8 mouse cellular contexts compared by ENCODE assay signal in genomic region chr2:105615891-105616733, GRCm38 (mm10). TPM values are rescaled to one million over a fixed set of nuclear protein-coding genes. Genes with fewer than 3 reads are reported as not detected.
DNase-seq lines count a peak whose midpoint lies in the region; ATAC-seq and TF ChIP-seq lines count a peak whose summit lies in the region.

No protein-coding gene starts in this region.

- H3K4me2 ChIP-seq in midbrain, postnatal 0 days (ENCODE audit: low read depth, low read length, poor library complexity, severe bottlenecking): peak overlapping the region; percentile 39

- no peaks in the 10 kb centered on the region for H3K9me3 ChIP-seq in limb, embryonic 10.5 days (replicated peaks)
- H3K9me3 ChIP-seq in midbrain, postnatal 0 days (ENCODE audit: low read length): no peaks in the 10 kb centered on the region

- no peak overlapping the region for H3K27ac ChIP-seq in limb, embryonic 10.5 days
- H3K27ac ChIP-seq in midbrain, postnatal 0 days (ENCODE audit: low read depth, low read length): no peak overlapping the region

- no peak overlapping the region for H3K4me3 ChIP-seq in limb, embryonic 10.5 days
- H3K4me3 ChIP-seq in midbrain, postnatal 0 days (ENCODE audit: low read depth, low read length): peak overlapping the region; percentile 17; the same call in 1 of the 2 replicates

- peaks cover 29% of the 10 kb centered on the region for H3K4me1 ChIP-seq in limb, embryonic 10.5 days
- H3K4me1 ChIP-seq in midbrain, postnatal 0 days (ENCODE audit: insufficient read depth, low read length): peaks cover 3% of the 10 kb centered on the region; the same call in 1 of the 2 replicates

- ATAC-seq in midbrain, postnatal 0 days (ENCODE audit: low FRiP score): peak; percentile 67

- peak; percentile 7 to 60 for DNase-seq in heart, adult 18-20 months
- DNase-seq in heart, postnatal 25 days (ENCODE audit: low spot score): no peak
- peak; percentile 60 to 67 for DNase-seq in cerebellum, adult 18-20 months
- peak; percentile 19 for DNase-seq in forelimb bud, embryonic 11.5 days (ENCODE audit: low read depth, low spot score)
- peak; percentile 18 for DNase-seq in kidney, adult 11 months
- DNase-seq in limb, embryonic 10.5 days (ENCODE audit: low spot score): peak; percentile 50
- DNase-seq in midbrain, postnatal 0 days (ENCODE audit: low spot score): peak; percentile 82
- no peak for DNase-seq in ovary, adult 18-20 months (ENCODE audit: low spot score)

- peaks cover 46% of the 10 kb centered on the region for H3K27me3 ChIP-seq in limb, embryonic 10.5 days (ENCODE audit: low read depth, poor library complexity, severe bottlenecking)
- peaks cover 7% of the 10 kb centered on the region; the same call in 1 of the 2 replicates for H3K27me3 ChIP-seq in midbrain, postnatal 0 days (ENCODE audit: insufficient read depth, low read length)

- WGBS in limb, embryonic 10.5 days: 34% methylated on average over 18 of the region's 18 CpGs
- WGBS in midbrain, postnatal 0 days: 26% methylated on average over 18 of the region's 18 CpGs

- no peak overlapping the region for H3K9ac ChIP-seq in midbrain, postnatal 0 days (replicated peaks; ENCODE audit: low read length, poor library complexity, severe bottlenecking)

- intact Hi-C loops in heart, postnatal 25 days (cut with DNase I): loop anchor here (1.0 to 10.0 kb wide), 4 partner anchors 293 to 579 kb away; no protein-coding TSS in a partner anchor

- no peaks in the 10 kb centered on the region for H3K36me3 ChIP-seq in limb, embryonic 10.5 days
- no peaks in the 10 kb centered on the region for H3K36me3 ChIP-seq in midbrain, postnatal 0 days (ENCODE audit: insufficient read depth, low read length)

- TF ChIP-seq CTCF in midbrain, postnatal 0 days (IDR thresholded peaks at IDR 0.05): peak; percentile 60

RNA-seq across cellular contexts. Expression of gene Pax6, which starts 52.6 kb away (rescaled TPM):
- total RNA-seq in heart, adult 18-20 months (2021): not detected
- total RNA-seq in heart, postnatal 25 days (2021): not detected
- polyA plus RNA-seq in limb, embryonic 10.5 days (2016; fragmentation: Nextera tagmentation; extraction: Ambion mirVana): 0.09 and 0.15 TPM in 2 replicates
- 15.4 and 27.1 TPM in 2 replicates for total RNA-seq in midbrain, postnatal 0 days (2014; rRNA removed)
- polyA plus RNA-seq in midbrain, postnatal 0 days (2015; fragmentation: Nextera tagmentation; extraction: Ambion mirVana): 6.9 and 11.3 TPM in 2 replicates

Comparison
In these comparisons a context has a peak if more than half of its experiments do, and no peak if none do; other contexts are left out.
1. DNase-seq: peak in heart, adult 18-20 months (2 of 2), cerebellum, adult 18-20 months (2 of 2), forelimb bud, embryonic 11.5 days (single experiment), kidney, adult 11 months (single experiment), limb, embryonic 10.5 days (single experiment) and midbrain, postnatal 0 days (single experiment); none in heart, postnatal 25 days (single experiment) and ovary, adult 18-20 months (single experiment).
2. RNA of gene Pax6, which starts 52.6 kb away (total RNA-seq): 15.4 to 27.1 TPM in midbrain, postnatal 0 days; not detected in heart, adult 18-20 months and not detected in heart, postnatal 25 days; every median in the first group is over 10 times any median in the second.